Mouse (Mus musculus): ENCODE measurements around the gene B3gat3.

DNA sequence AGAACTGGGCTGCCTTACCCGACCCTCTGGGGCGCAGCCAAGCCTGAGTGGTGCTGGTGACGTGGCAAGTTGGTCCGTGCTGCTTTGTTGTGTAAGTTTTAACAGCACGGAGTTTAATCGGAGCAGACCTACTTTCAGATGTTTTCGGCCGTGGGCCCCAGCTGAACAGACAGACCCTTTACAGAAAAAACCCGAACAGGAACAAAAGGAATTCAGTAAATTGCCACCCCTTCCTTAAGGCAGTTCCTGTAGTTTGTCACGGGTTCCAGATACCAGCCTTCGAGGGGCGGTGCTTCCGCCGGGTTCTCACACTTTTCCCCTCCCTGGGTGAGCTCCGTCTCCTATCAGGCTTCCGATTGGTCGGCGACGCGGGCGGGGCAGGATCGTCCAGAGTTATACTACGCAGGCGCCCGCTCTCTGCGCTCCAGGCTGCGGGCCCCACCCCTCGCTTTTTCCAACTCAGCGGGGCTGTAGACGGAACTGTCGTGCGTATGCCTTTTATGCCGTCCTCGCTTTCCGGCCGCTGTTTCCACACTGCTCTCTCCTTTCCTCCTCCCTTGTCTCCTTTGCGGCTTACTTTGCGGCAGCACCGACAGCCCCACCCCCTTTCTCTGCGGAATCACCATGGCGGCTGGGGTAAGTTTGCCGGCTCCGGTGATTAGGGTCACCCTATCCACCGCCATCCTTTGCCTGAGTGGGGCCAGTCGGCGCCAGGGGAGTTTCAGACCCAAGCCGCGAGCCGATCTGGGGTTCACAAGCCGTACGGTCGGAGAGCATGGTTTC lies 46.6 kb downstream of the B3gat3 start, which contains the start of gene Eef1g:
- TF ChIP-seq POLR2AphosphoS2 (IDR thresholded peaks at IDR 0.05; ENCODE audit: insufficient read length, low read depth) (peak; percentile 81), POLR2A (IDR thresholded peaks at IDR 0.05; ENCODE audit: insufficient read length, low read depth) (peak; percentile 79), MAX (IDR thresholded peaks at IDR 0.05; ENCODE audit: low read depth) (no peak), TCF12 (IDR thresholded peaks at IDR 0.05; ENCODE audit: insufficient read depth, poor library complexity, severe bottlenecking) (no peak), MYOG (IDR thresholded peaks at IDR 0.05; ENCODE audit: control insufficient read depth in 1 of 3, insufficient read depth in 1 of 3, insufficient read length in 2 of 3, low read depth in 2 of 3) (no peak), CEBPB (IDR thresholded peaks at IDR 0.05; ENCODE audit: insufficient read depth, poor library complexity, severe bottlenecking) (no peak), TCF3 (IDR thresholded peaks at IDR 0.05; ENCODE audit: insufficient read length, low read depth) (no peak), E2F4 (IDR thresholded peaks at IDR 0.05; ENCODE audit: insufficient read depth) (no peak)
